Mouse (Mus musculus): Measurements from ENCODE around the gene Ap2b1.

GRCm38 (mm10) chr11:83335826-83336225 lies 37.0 kb downstream of the Ap2b1 start:
- TF ChIP-seq CTCF (IDR thresholded peaks at IDR 0.05; ENCODE audit: extremely low read depth, insufficient read depth, low read length) = no peak
- no peak for TF ChIP-seq POLR2A (IDR thresholded peaks at IDR 0.05; ENCODE audit: extremely low read depth, insufficient read depth, low read length)
